Mouse (Mus musculus) myocyte (in vitro differentiated cells): ENCODE data around the gene Cntln. TPM values are rescaled to one million over a fixed set of nuclear protein-coding genes. Genes with fewer than 3 reads are reported as not detected.

ENCODE experiments used
- H3K27me3 ChIP-seq: one replicate; pipeline ENCODE4 v1.6.1; 2011; ENCODE audit not compliant: control insufficient read depth, insufficient read depth, insufficient read length
- H3K36me3 ChIP-seq: one replicate; pipeline ENCODE4 v1.6.1; 2011; ENCODE audit not compliant: control insufficient read depth, insufficient read depth
- H3K4me2 ChIP-seq: one replicate; pipeline ENCODE4 v1.6.1; 2011; ENCODE audit warnings: low read depth, control low read depth
- H3K4me3 ChIP-seq: one replicate; pipeline ENCODE4 v1.5.1; 2011; ENCODE audit warnings: mild to moderate bottlenecking, control low read depth, moderate library complexity
- H3K79me2 ChIP-seq: one replicate; pipeline ENCODE4 v1.6.1; 2011; ENCODE audit not compliant: control insufficient read depth, insufficient read depth
- H3ac ChIP-seq: one replicate; pipeline ENCODE4 v1.6.1; 2011; ENCODE audit not compliant: control insufficient read depth, insufficient read length
- CEBPB ChIP-seq: IDR thresholded peaks from 2 replicates; pipeline ENCODE4 v1.6.1; 2011; ENCODE audit warnings: mild to moderate bottlenecking, moderate library complexity; ENCODE audit not compliant: poor library complexity, insufficient read depth, severe bottlenecking
- E2F4 ChIP-seq: IDR thresholded peaks from one replicate; pipeline ENCODE4 v1.6.1; 2011; ENCODE audit warnings: mild to moderate bottlenecking, control low read depth, moderate library complexity; ENCODE audit not compliant: insufficient read depth
- MAX ChIP-seq: IDR thresholded peaks from one replicate; pipeline ENCODE4 v1.6.1; 2011; ENCODE audit warnings: low read depth, mild to moderate bottlenecking, control low read depth
- MYOD1 ChIP-seq, 3 experiments: IDR thresholded peaks; one replicate each; pipeline ENCODE4 v1.6.1; 2011; ENCODE audit warnings: control low read depth in 2 of 3, low read depth in 2 of 3, mild to moderate bottlenecking in 2 of 3, moderate library complexity in 1 of 3; ENCODE audit not compliant: insufficient read length in 2 of 3, control insufficient read depth in 1 of 3
- MYOG ChIP-seq, 3 experiments: IDR thresholded peaks; one replicate each; pipeline ENCODE4 v1.6.1; 2011; ENCODE audit warnings: control low read depth in 2 of 3, low read depth in 2 of 3, mild to moderate bottlenecking in 2 of 3; ENCODE audit not compliant: insufficient read length in 2 of 3, control insufficient read depth in 1 of 3, insufficient read depth in 1 of 3
- POLR2A ChIP-seq: IDR thresholded peaks from one replicate; pipeline ENCODE4 v1.6.1; 2011; ENCODE audit warnings: low read depth, mild to moderate bottlenecking, control low read depth, moderate library complexity; ENCODE audit not compliant: insufficient read length
- POLR2AphosphoS2 ChIP-seq: IDR thresholded peaks from one replicate; pipeline ENCODE4 v1.6.1; 2011; ENCODE audit warnings: low read depth, control low read depth; ENCODE audit not compliant: insufficient read length
- REST ChIP-seq: IDR thresholded peaks from one replicate; pipeline ENCODE4 v1.6.1; 2011; ENCODE audit warnings: mild to moderate bottlenecking, control low read depth, moderate library complexity; ENCODE audit not compliant: insufficient read depth, insufficient read length
- SRF ChIP-seq: IDR thresholded peaks from one replicate; pipeline ENCODE4 v1.6.1; 2011; ENCODE audit warnings: low read depth; ENCODE audit not compliant: control insufficient read depth, insufficient read length
- TCF12 ChIP-seq: IDR thresholded peaks from one replicate; pipeline ENCODE4 v1.6.1; 2011; ENCODE audit warnings: mild to moderate bottlenecking, control low read depth; ENCODE audit not compliant: poor library complexity, insufficient read depth, severe bottlenecking
- TCF3 ChIP-seq: IDR thresholded peaks from one replicate; pipeline ENCODE4 v1.6.1; 2011; ENCODE audit warnings: low read depth, control low read depth; ENCODE audit not compliant: insufficient read length
- USF1 ChIP-seq: IDR thresholded peaks from one replicate; pipeline ENCODE4 v1.6.1; 2011; ENCODE audit warnings: low read depth, mild to moderate bottlenecking, control low read depth, moderate library complexity
- polyA plus RNA-seq: library from polyadenylated mRNA; unstranded; fragments of >200 nt; fragmentation: generic; extraction: Trizol; gene quantifications from one replicate; pipeline ENCODE4 v1.2.1, GENCODE M21; 2012; ENCODE audit warnings: missing spikeins

Cntln gene
- polyA plus RNA-seq, 1 experiment = 2.7 TPM

GRCm38 (mm10) chr4:84934342-84934929 is 50.3 kb downstream of the Cntln start:
- Histone ChIP-seq H3K27me3 (no peaks in the 10 kb centered on the region), H3K4me2 (no peak overlapping the region), H3K79me2 (no peaks in the 10 kb centered on the region), H3ac (no peak overlapping the region), H3K4me3 (no peak overlapping the region), H3K36me3 (no peaks in the 10 kb centered on the region)
- TF ChIP-seq E2F4 (no peak), CEBPB (no peak), MYOD1 (IDR thresholded peaks at IDR 0.05; ENCODE audit: control insufficient read depth in 1 of 3, insufficient read length in 2 of 3, low read depth in 2 of 3) (no peak), TCF3 (no peak), MYOG (IDR thresholded peaks at IDR 0.05; ENCODE audit: control insufficient read depth in 1 of 3, insufficient read depth in 1 of 3, insufficient read length in 2 of 3, low read depth in 2 of 3) (no peak), SRF (no peak), USF1 (no peak)

- H3K79me2 ChIP-seq = no peaks in the 10 kb centered on the region
- TF ChIP-seq USF1 = no peak
- H3ac ChIP-seq = no peak overlapping the region
- H3K36me3 ChIP-seq = no peaks in the 10 kb centered on the region
- H3K4me2 ChIP-seq = no peak overlapping the region
- no peaks in the 10 kb centered on the region for H3K27me3 ChIP-seq
- no peak overlapping the region for H3K4me3 ChIP-seq
Observed at GRCm38 (mm10) chr4:84942059-84942458, 58.0 kb downstream of the Cntln start.

- H3ac ChIP-seq = no peak overlapping the region
- H3K4me3 ChIP-seq = no peak overlapping the region
- no peaks in the 10 kb centered on the region for H3K36me3 ChIP-seq
- no peak overlapping the region for H3K4me2 ChIP-seq
- H3K79me2 ChIP-seq = no peaks in the 10 kb centered on the region
- no peaks in the 10 kb centered on the region for H3K27me3 ChIP-seq
- TF ChIP-seq MAX = no peak
Observed at GRCm38 (mm10) chr4:84942651-84943050, 58.5 kb downstream of the Cntln start.

GRCm38 (mm10) chr4:84944100-84944499 is 60.0 kb downstream of the Cntln start:
- H3K4me3 ChIP-seq = no peak overlapping the region
- no peak overlapping the region for H3K4me2 ChIP-seq
- no peaks in the 10 kb centered on the region for H3K36me3 ChIP-seq
- H3K27me3 ChIP-seq = no peaks in the 10 kb centered on the region
- no peaks in the 10 kb centered on the region for H3K79me2 ChIP-seq
- TF ChIP-seq TCF12 (no peak), POLR2A (no peak), POLR2AphosphoS2 (no peak), MYOD1 (IDR thresholded peaks at IDR 0.05; ENCODE audit: control insufficient read depth in 1 of 3, insufficient read length in 2 of 3, low read depth in 2 of 3) (no peak), REST (no peak), CEBPB (no peak), MAX (no peak), TCF3 (no peak), USF1 (no peak), E2F4 (no peak), MYOG (IDR thresholded peaks at IDR 0.05; ENCODE audit: control insufficient read depth in 1 of 3, insufficient read depth in 1 of 3, insufficient read length in 2 of 3, low read depth in 2 of 3) (no peak), SRF (no peak)
- H3ac ChIP-seq = no peak overlapping the region

- H3K4me2 ChIP-seq = no peak overlapping the region
- no peak for TF ChIP-seq MYOG (IDR thresholded peaks at IDR 0.05; ENCODE audit: control insufficient read depth in 1 of 3, insufficient read depth in 1 of 3, insufficient read length in 2 of 3, low read depth in 2 of 3)
- no peak for TF ChIP-seq REST
- TF ChIP-seq MAX = no peak
- no peak for TF ChIP-seq POLR2A
- TF ChIP-seq TCF12 = no peak
- TF ChIP-seq CEBPB = no peak
- no peak for TF ChIP-seq TCF3
- TF ChIP-seq POLR2AphosphoS2 = no peak
- no peak for TF ChIP-seq SRF
- no peak for TF ChIP-seq E2F4
- no peak for TF ChIP-seq MYOD1 (IDR thresholded peaks at IDR 0.05; ENCODE audit: control insufficient read depth in 1 of 3, insufficient read length in 2 of 3, low read depth in 2 of 3)
- no peak for TF ChIP-seq USF1
Observed at GRCm38 (mm10) chr4:84946450-84946849, 62.3 kb downstream of the Cntln start.

More at GRCm38 (mm10) chr4:84946450-84946849, 62.3 kb downstream of the Cntln start:
- Histone ChIP-seq H3K36me3 (no peaks in the 10 kb centered on the region), H3ac (no peak overlapping the region), H3K79me2 (no peaks in the 10 kb centered on the region), H3K4me3 (no peak overlapping the region), H3K27me3 (no peaks in the 10 kb centered on the region)
